Mouse (Mus musculus): ENCODE results near the gene Nck2. TPM values are rescaled to one million over a fixed set of nuclear protein-coding genes. Genes with fewer than 3 reads are reported as not detected.

The Nck2 gene
- polyA plus RNA-seq, 1 experiment = 18.4 TPM

GRCm38 (mm10) chr1:43593069-43593468 lies 148.7 kb downstream of the Nck2 start:
- TF ChIP-seq USF1 (IDR thresholded peaks at IDR 0.05; ENCODE audit: low read depth) = no peak
- TF ChIP-seq TCF12 (IDR thresholded peaks at IDR 0.05; ENCODE audit: insufficient read depth, poor library complexity, severe bottlenecking) = no peak
- no peak for TF ChIP-seq MYOG (IDR thresholded peaks at IDR 0.05; ENCODE audit: control insufficient read depth in 1 of 3, insufficient read depth in 1 of 3, insufficient read length in 2 of 3, low read depth in 2 of 3)
- TF ChIP-seq CEBPB (IDR thresholded peaks at IDR 0.05; ENCODE audit: insufficient read depth, poor library complexity, severe bottlenecking) = no peak
- no peak for TF ChIP-seq TCF3 (IDR thresholded peaks at IDR 0.05; ENCODE audit: insufficient read length, low read depth)
- no peak for TF ChIP-seq MAX (IDR thresholded peaks at IDR 0.05; ENCODE audit: low read depth)
- no peak for TF ChIP-seq E2F4 (IDR thresholded peaks at IDR 0.05; ENCODE audit: insufficient read depth)
- no peak for TF ChIP-seq SRF (IDR thresholded peaks at IDR 0.05; ENCODE audit: control insufficient read depth, insufficient read length, low read depth)
- no peak for TF ChIP-seq MYOD1 (IDR thresholded peaks at IDR 0.05; ENCODE audit: control insufficient read depth in 1 of 3, insufficient read length in 2 of 3, low read depth in 2 of 3)
- no peak for TF ChIP-seq POLR2AphosphoS2 (IDR thresholded peaks at IDR 0.05; ENCODE audit: insufficient read length, low read depth)
- TF ChIP-seq POLR2A (IDR thresholded peaks at IDR 0.05; ENCODE audit: insufficient read length, low read depth) = no peak
- TF ChIP-seq REST (IDR thresholded peaks at IDR 0.05; ENCODE audit: insufficient read depth, insufficient read length) = no peak
- Histone ChIP-seq H3K4me3 (no peak overlapping the region), H3K27me3 (ENCODE audit: control insufficient read depth, insufficient read depth, insufficient read length) (no peaks in the 10 kb centered on the region), H3K36me3 (ENCODE audit: control insufficient read depth, insufficient read depth) (no peaks in the 10 kb centered on the region), H3ac (ENCODE audit: control insufficient read depth, insufficient read length) (no peak overlapping the region), H3K79me2 (ENCODE audit: control insufficient read depth, insufficient read depth) (no peaks in the 10 kb centered on the region), H3K4me2 (ENCODE audit: low read depth) (no peak overlapping the region)

GRCm38 (mm10) chr1:43594738-43595137 lies 150.4 kb downstream of the Nck2 start:
- Histone ChIP-seq H3ac (ENCODE audit: control insufficient read depth, insufficient read length) (no peak overlapping the region), H3K79me2 (ENCODE audit: control insufficient read depth, insufficient read depth) (no peaks in the 10 kb centered on the region), H3K4me3 (no peak overlapping the region), H3K27me3 (ENCODE audit: control insufficient read depth, insufficient read depth, insufficient read length) (no peaks in the 10 kb centered on the region), H3K4me2 (ENCODE audit: low read depth) (no peak overlapping the region), H3K36me3 (ENCODE audit: control insufficient read depth, insufficient read depth) (no peaks in the 10 kb centered on the region)
- TF ChIP-seq MYOD1 (IDR thresholded peaks at IDR 0.05; ENCODE audit: control insufficient read depth in 1 of 3, insufficient read length in 2 of 3, low read depth in 2 of 3) (peak in 2 of 3 experiments; percentile 15 to 31), CEBPB (IDR thresholded peaks at IDR 0.05; ENCODE audit: insufficient read depth, poor library complexity, severe bottlenecking) (no peak), MYOG (IDR thresholded peaks at IDR 0.05; ENCODE audit: control insufficient read depth in 1 of 3, insufficient read depth in 1 of 3, insufficient read length in 2 of 3, low read depth in 2 of 3) (peak in 1 of 3 experiments; percentile 19)

GRCm38 (mm10) chr1:43597731-43598130 lies 153.4 kb downstream of the Nck2 start:
- Histone ChIP-seq H3K4me3 (no peak overlapping the region), H3K79me2 (ENCODE audit: control insufficient read depth, insufficient read depth) (no peaks in the 10 kb centered on the region), H3K36me3 (ENCODE audit: control insufficient read depth, insufficient read depth) (no peaks in the 10 kb centered on the region), H3K4me2 (ENCODE audit: low read depth) (no peak overlapping the region), H3ac (ENCODE audit: control insufficient read depth, insufficient read length) (no peak overlapping the region), H3K27me3 (ENCODE audit: control insufficient read depth, insufficient read depth, insufficient read length) (no peaks in the 10 kb centered on the region)
- TF ChIP-seq MAX (IDR thresholded peaks at IDR 0.05; ENCODE audit: low read depth) (no peak), TCF3 (IDR thresholded peaks at IDR 0.05; ENCODE audit: insufficient read length, low read depth) (no peak), MYOG (IDR thresholded peaks at IDR 0.05; ENCODE audit: control insufficient read depth in 1 of 3, insufficient read depth in 1 of 3, insufficient read length in 2 of 3, low read depth in 2 of 3) (no peak), TCF12 (IDR thresholded peaks at IDR 0.05; ENCODE audit: insufficient read depth, poor library complexity, severe bottlenecking) (no peak)

- TF ChIP-seq POLR2A (IDR thresholded peaks at IDR 0.05; ENCODE audit: insufficient read length, low read depth) (no peak), REST (IDR thresholded peaks at IDR 0.05; ENCODE audit: insufficient read depth, insufficient read length) (no peak), MYOG (IDR thresholded peaks at IDR 0.05; ENCODE audit: control insufficient read depth in 1 of 3, insufficient read depth in 1 of 3, insufficient read length in 2 of 3, low read depth in 2 of 3) (no peak), TCF12 (IDR thresholded peaks at IDR 0.05; ENCODE audit: insufficient read depth, poor library complexity, severe bottlenecking) (no peak), USF1 (IDR thresholded peaks at IDR 0.05; ENCODE audit: low read depth) (no peak), MYOD1 (IDR thresholded peaks at IDR 0.05; ENCODE audit: control insufficient read depth in 1 of 3, insufficient read length in 2 of 3, low read depth in 2 of 3) (no peak), POLR2AphosphoS2 (IDR thresholded peaks at IDR 0.05; ENCODE audit: insufficient read length, low read depth) (no peak), SRF (IDR thresholded peaks at IDR 0.05; ENCODE audit: control insufficient read depth, insufficient read length, low read depth) (no peak), CEBPB (IDR thresholded peaks at IDR 0.05; ENCODE audit: insufficient read depth, poor library complexity, severe bottlenecking) (no peak), E2F4 (IDR thresholded peaks at IDR 0.05; ENCODE audit: insufficient read depth) (no peak), TCF3 (IDR thresholded peaks at IDR 0.05; ENCODE audit: insufficient read length, low read depth) (no peak)
- H3K79me2 ChIP-seq (ENCODE audit: control insufficient read depth, insufficient read depth) = no peaks in the 10 kb centered on the region
- no peaks in the 10 kb centered on the region for H3K27me3 ChIP-seq (ENCODE audit: control insufficient read depth, insufficient read depth, insufficient read length)
Observed at GRCm38 (mm10) chr1:43599483-43599882, 155.1 kb downstream of the Nck2 start.

GRCm38 (mm10) chr1:43601054-43601453 lies 156.7 kb downstream of the Nck2 start:
- Histone ChIP-seq H3K27me3 (ENCODE audit: control insufficient read depth, insufficient read depth, insufficient read length) (no peaks in the 10 kb centered on the region), H3ac (ENCODE audit: control insufficient read depth, insufficient read length) (no peak overlapping the region), H3K36me3 (ENCODE audit: control insufficient read depth, insufficient read depth) (no peaks in the 10 kb centered on the region), H3K4me3 (no peak overlapping the region), H3K4me2 (ENCODE audit: low read depth) (no peak overlapping the region), H3K79me2 (ENCODE audit: control insufficient read depth, insufficient read depth) (no peaks in the 10 kb centered on the region)
- no peak for TF ChIP-seq CEBPB (IDR thresholded peaks at IDR 0.05; ENCODE audit: insufficient read depth, poor library complexity, severe bottlenecking)
- no peak for TF ChIP-seq MYOD1 (IDR thresholded peaks at IDR 0.05; ENCODE audit: control insufficient read depth in 1 of 3, insufficient read length in 2 of 3, low read depth in 2 of 3)
- no peak for TF ChIP-seq REST (IDR thresholded peaks at IDR 0.05; ENCODE audit: insufficient read depth, insufficient read length)
- no peak for TF ChIP-seq MYOG (IDR thresholded peaks at IDR 0.05; ENCODE audit: control insufficient read depth in 1 of 3, insufficient read depth in 1 of 3, insufficient read length in 2 of 3, low read depth in 2 of 3)
- no peak for TF ChIP-seq MAX (IDR thresholded peaks at IDR 0.05; ENCODE audit: low read depth)
- TF ChIP-seq E2F4 (IDR thresholded peaks at IDR 0.05; ENCODE audit: insufficient read depth) = no peak
- no peak for TF ChIP-seq POLR2A (IDR thresholded peaks at IDR 0.05; ENCODE audit: insufficient read length, low read depth)
- no peak for TF ChIP-seq USF1 (IDR thresholded peaks at IDR 0.05; ENCODE audit: low read depth)
- TF ChIP-seq TCF12 (IDR thresholded peaks at IDR 0.05; ENCODE audit: insufficient read depth, poor library complexity, severe bottlenecking) = no peak
- TF ChIP-seq TCF3 (IDR thresholded peaks at IDR 0.05; ENCODE audit: insufficient read length, low read depth) = no peak
- no peak for TF ChIP-seq POLR2AphosphoS2 (IDR thresholded peaks at IDR 0.05; ENCODE audit: insufficient read length, low read depth)

More at GRCm38 (mm10) chr1:43599483-43599882, 155.1 kb downstream of the Nck2 start:
- Histone ChIP-seq H3K36me3 (ENCODE audit: control insufficient read depth, insufficient read depth) (no peaks in the 10 kb centered on the region), H3K4me2 (ENCODE audit: low read depth) (no peak overlapping the region), H3ac (ENCODE audit: control insufficient read depth, insufficient read length) (no peak overlapping the region), H3K4me3 (no peak overlapping the region)

Measured in myocyte (in vitro differentiated cells).